Mouse (Mus musculus) large intestine, adult 2 months (tissue): Measurements from ENCODE around the gene Rc3h1. TPM values are rescaled to one million over a fixed set of nuclear protein-coding genes. Genes with fewer than 3 reads are reported as not detected.
"Not testable (repeated sequence)": the region's sequence is repeated elsewhere in the genome, so short reads cannot be mapped to it uniquely, and the experiment has no call there.

Source experiments
- DNase-seq: peaks from one replicate; pipeline ENCODE4 v3.0.0-alpha.2; 2012; ENCODE audit warnings: low read depth, low spot score
- WGBS: fragments of 180-500 bp; shearing (Covaris S2); methylation state at CpG from one replicate; pipeline ENCODE4 v1.1.7; 2018; 5-methylcytosine and 5-hydroxymethylcytosine counted together
- polyA plus RNA-seq: library from polyadenylated mRNA; depleted of rRNA; stranded (reverse); fragments of >200 nt; gene quantifications from 2 replicates; pipeline ENCODE4 v1.2.3, GENCODE M21; 2012

Rc3h1 gene
- polyA plus RNA-seq, 1 experiment, result 6.3 TPM

DNA sequence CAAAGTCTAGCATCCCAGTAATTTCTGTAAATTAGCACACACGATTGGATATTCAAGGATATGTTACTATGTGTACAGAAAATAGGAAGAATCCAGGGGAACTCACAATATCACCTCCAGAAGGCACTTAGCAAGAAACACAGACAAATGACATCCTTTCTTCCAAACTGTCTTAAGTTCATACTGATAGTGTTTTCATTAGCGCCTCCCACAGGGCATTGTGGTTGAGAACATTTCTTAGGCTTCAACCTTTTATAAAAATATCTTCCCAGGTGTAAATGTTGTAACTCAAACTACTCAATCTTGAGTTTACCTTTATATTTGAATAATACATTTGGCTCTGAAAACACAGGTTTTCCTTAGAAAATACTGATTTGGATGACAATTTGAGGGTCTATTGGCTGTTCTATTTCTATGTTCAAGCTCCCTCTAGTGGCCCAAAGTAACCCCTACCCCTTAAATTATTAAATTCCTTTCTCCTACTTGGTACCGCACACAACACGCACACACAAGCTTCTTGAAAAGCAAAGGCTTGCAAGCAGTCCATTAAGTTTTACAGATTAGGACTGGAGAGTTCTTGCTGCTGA is 27.8 kb downstream of the Rc3h1 start:
- no peak for DNase-seq
- 74% methylated on average over 4 of the region's 4 CpGs for WGBS

DNA sequence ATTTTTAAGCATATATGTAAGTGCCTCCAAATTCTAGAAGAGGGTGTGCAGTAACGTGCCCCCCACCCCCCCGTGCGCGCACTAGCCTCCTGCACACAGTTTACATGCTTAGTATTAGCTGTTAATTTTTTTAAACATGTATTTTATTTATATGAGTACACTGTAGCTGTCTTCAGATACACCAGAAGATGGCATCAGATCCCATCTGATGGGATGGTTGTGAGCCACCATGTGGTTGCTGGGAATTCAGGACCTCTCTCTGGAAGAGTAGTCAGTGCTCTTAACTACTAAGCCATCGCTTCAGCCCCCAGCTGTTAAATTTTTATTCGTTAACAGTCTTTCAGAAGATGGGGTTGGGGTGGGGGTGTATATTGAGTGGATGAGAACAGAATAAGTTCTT is 29.3 kb downstream of the Rc3h1 start:
- no peak for DNase-seq
- 86% methylated on average over 6 of the region's 6 CpGs for WGBS

DNA sequence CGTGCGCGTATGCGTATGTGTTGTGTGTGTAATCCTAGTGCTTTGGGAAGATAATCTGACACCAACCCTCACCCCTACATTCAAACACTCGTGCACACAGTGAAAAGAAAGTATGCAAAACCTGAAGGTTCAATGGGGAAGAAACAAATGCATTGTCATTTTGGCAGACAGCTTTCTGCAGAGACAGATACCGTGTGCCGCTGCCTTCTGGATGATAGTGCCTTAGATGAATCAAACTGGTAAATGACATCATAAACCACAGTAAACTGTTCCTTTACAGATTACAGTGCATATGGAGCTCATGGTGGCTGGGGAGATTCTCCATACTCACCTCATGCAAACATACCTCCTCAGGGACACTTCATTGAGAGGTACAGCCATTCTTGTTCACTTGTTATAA is 57.0 kb downstream of the Rc3h1 start:
- 92% methylated on average over 7 of the region's 7 CpGs for WGBS

DNA sequence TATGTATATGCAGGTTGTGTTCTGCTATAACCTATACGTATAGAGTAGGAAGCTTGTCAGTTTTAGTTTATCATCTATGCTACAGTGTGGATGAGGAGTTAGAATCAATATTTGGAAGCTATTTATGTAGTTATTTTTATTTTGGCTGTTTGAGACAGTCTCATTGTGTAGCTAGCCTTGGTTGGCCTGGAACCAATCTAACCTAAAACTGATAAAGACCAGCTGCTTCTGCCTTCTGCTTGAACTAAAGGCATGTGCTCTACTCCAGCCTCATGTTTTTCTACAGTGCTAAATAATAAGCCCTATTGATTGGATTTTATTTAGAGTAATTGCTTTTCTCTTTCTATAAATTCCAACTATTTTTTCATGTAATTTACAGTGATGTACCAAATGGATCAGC is 61.0 kb downstream of the Rc3h1 start:
- 71% methylated on average over 1 of the region's 1 CpGs for WGBS
- no peak for DNase-seq

More for the DNA sequence above, 57.0 kb downstream of the Rc3h1 start:
- DNase-seq, result no peak

DNA sequence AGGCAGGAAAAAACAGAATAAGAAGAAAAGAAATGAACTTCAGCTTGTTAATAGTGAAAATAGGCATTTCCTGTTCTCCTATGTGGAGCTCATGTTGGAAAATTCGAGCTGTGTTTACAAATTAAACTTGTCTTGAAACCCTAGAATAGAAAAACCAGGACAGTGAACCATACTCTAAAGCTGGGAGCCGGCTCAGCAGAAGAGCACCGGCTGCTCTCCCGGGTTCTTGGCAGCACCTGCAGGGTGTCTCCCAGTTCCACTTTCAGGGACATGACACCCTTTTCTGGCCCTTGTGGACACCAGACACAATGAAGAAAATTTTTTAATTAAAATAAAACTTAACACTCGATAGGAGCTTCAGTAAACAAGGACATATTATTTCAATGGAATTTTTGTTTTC is 62.4 kb downstream of the Rc3h1 start:
- WGBS, result 64% methylated on average over 5 of the region's 5 CpGs
- no peak for DNase-seq

DNA sequence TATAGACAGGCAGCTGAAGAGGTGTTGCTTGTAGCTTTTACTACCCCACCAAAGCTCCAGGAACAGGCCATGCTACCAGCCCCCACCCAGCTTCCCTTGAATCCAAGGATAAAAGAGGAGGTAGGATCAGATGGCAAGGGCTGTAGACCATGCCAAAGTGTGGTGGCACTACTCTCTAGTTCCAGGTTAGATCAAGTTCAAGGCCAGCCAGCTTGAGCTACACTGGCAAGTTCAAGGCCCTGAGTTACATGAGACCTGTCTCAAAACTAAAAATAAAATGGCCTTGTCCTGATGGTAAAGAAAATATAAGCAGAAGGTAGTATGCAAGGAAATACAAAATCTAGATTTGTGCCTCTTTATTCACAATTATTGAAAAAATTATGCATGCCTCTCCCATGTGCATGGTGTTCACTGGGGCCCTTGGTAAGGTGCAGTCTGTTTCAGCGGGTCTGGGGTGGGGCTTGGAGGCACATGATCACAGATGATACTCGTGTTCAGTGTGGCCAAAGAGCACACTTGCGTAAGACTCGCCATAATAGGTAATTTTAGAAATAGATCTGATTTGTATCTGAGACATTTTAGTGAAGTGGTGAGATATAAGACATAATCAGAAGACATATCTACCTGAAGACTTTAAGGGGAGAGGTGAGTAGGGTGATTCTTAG is 72.0 kb downstream of the Rc3h1 start, which contains the start of gene Serpinc1:
TSS of gene Serpinc1 (plus strand) at position 515 of the 665 bp plus-strand sequence.
- DNase-seq, result no peak
- WGBS, result 68% methylated on average over 4 of the region's 4 CpGs

DNA sequence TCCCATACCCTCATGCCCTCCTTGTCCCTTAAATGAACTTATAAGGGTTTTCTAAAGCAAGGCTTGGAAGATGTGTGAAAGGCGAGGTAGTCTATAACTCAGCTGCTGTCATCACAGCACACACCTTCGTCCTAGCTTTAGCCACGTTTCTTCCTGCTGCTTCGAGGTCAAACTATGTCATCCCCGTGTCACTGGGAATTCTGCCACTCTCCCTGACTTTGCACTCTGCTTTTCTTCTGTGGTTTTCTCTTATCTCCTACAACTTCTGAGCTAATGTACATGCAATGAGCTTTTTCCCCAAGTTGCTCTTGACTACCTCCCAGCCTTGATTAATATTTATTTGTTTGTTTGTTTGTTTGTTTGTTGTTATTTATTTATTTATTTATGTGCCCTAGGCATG is 73.8 kb downstream of the Rc3h1 start:
- no peak for DNase-seq
- WGBS, result 51% methylated on average over 5 of the region's 5 CpGs

DNA sequence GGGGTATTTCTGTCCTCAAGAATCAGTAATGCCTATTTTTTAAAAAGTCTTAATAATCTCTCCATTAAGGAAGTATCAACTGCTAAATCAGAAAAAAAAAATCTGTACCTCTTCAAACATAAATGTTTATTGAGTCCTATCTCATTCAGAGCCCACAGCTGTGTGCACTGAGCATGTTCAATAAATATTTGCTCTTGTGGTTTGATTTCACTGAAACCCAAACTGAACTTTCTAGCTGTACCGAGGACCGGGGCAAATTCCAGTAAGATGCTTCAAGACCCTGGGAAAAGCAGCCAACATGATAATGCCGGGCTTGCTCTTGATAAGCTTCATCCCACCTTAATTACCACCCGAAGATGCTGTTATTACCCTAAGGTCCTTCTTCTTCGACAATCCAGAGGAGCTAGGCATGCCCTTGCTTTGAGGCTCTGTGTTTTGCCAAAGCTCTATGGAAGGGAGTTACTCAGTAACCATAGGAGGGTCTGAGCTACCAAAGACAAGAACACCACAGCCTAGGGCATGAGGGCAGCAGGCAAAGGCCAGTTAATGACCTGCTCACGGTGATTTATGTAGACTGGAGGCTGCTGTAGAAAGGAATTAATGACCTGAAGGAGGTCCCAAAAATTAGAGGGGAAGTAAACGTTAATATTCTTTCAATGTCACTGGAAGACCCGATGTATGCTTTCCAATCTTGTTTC is 74.5 kb downstream of the Rc3h1 start:
- DNase-seq, result no peak
- 26% methylated on average over 8 of the region's 8 CpGs for WGBS

DNA sequence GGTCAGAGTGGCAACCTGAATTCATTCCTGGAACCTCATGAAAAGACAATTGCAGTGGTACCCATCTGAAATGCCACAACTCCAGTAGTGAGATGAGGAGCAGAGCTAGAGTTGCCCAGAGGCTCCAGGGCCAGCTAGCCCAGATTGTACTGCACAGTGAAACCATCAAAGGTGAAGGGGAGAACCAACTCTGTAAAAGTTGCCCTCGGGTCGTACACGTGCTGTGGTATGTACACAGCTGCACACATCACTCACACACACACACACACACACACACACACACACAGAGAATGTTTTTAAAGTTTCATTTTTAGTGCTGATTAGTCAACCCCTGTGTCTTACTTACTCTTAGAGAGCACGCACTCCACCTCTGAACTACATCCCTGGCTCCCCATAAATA is 75.1 kb downstream of the Rc3h1 start:
- WGBS, result 68% methylated on average over 4 of the region's 4 CpGs
- DNase-seq, result no peak

DNA sequence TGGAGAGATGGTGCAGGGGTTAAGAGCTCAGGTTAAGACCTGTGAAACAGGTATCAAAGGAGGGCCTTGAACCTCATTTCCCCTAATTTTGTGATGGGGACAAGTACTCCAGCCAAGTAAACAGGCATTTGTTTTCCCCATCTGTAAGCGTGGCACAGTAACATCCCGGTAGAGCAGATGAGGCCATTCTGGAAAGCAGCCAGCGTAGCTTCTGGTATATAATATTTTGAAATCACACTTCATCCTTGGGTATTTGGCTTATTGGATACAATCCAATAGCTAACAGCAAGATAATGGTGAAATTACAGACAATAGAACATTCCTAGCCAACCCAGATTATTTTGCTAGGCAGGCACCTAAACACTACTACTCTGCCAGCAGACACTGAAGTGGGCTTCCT is 76.7 kb downstream of the Rc3h1 start:
- WGBS, result 35% methylated on average over 3 of the region's 3 CpGs
- no peak for DNase-seq

DNA sequence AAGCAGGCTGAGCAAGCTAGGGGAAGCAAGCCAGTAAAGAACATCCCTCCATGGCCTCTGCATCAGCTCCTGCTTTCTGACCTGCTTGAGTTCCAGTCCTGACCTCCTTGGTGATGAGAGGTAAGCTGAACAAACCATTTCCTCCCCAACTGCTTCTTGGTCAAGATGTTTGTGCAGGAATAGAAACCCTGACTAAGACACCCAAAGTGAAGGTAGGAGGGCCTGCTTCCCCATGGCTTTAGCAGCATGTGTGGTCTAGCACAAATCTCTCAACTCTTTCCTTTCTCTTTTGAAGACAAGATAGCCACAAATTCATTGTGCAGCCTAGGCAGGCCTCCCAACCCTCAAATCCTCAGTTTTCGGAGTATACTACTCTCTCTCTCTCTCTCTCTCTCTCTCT is 78.5 kb downstream of the Rc3h1 start:
- WGBS, result 71% methylated on average over 1 of the region's 1 CpGs
- DNase-seq, result not testable (repeated sequence)

DNA sequence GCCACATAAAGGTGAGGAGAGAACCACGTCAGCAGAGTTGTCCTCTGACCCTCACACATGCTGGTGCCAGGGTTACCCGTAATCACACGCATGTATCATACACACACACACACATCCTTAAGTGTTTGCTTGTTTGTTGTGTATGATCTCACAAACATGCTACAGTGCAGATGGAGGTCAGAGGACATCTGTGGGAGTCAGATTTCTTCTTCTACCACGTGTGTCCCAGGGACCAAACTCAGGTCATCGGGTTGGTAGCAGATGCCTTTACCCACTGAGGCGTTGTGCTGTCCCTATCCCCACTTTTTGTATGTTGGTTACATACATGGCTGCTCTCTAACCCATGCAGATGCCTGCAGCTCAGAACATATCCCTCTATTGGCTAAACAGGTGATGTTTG is 79.3 kb downstream of the Rc3h1 start:
- WGBS, result 89% methylated on average over 6 of the region's 6 CpGs
- DNase-seq, result no peak

DNA sequence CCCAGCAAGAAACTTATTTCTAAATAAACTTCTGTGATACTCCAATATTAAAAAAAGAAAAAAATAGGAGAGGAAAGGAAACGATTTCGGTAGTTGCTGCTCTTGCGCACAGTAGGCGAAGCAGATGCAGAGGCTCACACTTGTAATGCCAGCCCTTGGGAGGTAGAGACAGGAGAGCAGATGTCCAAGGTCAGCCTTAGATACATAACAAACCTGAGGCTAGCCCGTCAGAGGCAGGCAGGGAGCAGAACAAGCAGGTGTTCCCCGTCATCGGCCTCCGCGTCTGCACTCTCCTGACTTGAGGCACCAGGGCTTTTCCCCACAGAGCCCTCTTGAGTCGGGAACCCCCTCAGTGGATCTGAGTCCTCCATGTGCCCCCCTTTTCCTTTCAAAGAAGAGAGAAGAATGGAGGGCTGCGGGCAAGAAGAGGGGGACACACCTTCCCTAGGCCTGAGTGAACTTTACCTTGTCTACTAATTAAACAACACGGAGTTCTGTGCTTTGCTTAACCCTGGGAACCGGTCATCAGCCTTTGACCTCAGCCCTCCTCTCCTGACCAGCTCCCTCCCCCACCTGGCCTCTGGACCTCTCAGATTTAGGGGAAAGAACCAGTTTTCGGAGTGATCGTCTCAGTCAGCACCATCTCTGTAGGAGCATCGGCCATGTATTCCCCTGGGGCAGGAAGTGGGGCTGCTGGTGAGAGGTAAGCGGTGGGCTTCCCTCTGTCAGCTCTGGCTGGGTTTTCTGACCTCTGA is 80.8 kb downstream of the Rc3h1 start:
- WGBS, result 76% methylated on average over 17 of the region's 17 CpGs
- DNase-seq, result no peak

DNA sequence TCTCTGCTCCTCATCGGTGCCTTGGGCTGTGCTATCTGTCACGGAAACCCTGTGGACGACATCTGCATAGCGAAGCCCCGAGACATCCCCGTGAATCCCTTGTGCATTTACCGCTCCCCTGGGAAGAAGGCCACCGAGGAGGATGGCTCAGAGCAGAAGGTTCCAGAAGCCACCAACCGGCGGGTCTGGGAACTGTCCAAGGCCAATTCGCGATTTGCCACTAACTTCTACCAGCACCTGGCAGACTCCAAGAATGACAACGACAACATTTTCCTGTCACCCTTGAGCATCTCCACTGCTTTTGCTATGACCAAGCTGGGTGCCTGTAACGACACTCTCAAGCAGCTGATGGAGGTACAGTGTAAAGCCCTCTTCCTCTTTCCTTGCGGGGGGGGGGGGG is 83.2 kb downstream of the Rc3h1 start:
- 84% methylated on average over 15 of the region's 15 CpGs for WGBS
- DNase-seq, result no peak

DNA sequence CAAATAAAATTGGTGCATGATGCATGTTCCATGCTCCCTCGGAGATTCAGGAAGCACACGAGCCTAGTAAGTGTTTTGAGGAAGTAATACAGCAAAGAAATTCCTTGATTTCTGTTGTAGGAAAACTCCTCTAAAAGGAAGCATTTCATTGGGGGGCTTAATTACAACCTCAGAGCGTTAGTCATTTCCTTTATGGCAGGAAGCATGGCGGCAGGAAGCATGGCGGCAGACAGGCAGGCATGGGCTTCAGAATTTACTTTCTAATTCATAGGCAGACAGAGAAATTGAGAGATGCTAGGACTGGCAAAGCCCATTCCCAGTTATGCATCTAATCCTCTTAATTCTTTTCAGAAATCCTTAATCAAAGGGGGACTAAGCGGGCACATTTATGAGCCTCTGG is 87.6 kb downstream of the Rc3h1 start:
- WGBS, result 85% methylated on average over 6 of the region's 6 CpGs
- DNase-seq, result no peak

DNA sequence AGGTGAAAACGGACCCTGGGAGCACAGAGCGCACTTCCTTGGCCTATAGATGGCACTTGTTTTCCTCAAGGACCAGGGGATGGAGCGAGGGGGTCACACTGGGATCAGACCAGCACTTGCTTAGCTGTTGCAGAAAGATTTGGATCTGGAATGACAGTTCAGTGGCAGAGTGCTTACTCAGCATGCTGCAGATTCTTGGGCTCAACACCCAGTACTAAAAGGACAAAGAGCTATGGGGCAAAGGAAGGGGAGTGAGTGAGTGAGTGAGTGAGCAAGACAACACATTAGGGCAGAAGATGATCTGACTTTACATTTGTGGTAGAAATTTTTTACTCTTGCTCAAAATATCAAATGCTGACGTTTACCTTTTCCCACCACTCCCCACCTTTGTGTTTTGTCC is 98.7 kb downstream of the Rc3h1 start:
- 88% methylated on average over 4 of the region's 4 CpGs for WGBS
- no peak for DNase-seq

DNA sequence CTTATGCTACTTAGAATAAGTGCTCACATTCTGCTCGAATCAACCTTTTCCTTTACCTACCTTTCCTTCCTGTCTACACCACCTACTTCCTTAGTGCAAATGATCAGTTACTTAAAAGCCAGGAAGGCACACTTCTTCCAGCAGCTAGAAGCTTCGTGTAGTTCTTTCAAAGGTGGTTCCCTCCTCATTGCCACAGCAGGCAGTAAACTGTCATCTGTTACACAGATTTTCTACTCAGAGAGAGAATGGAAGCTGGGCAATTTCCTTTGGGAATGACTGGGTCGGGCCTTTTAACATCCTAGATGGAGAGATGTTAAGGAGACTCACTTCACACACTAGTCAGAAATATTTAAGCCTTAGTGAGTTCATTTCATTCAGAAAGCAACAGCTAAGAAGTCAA is 99.3 kb downstream of the Rc3h1 start:
- WGBS, result 75% methylated on average over 3 of the region's 3 CpGs
- DNase-seq, result no peak

DNA sequence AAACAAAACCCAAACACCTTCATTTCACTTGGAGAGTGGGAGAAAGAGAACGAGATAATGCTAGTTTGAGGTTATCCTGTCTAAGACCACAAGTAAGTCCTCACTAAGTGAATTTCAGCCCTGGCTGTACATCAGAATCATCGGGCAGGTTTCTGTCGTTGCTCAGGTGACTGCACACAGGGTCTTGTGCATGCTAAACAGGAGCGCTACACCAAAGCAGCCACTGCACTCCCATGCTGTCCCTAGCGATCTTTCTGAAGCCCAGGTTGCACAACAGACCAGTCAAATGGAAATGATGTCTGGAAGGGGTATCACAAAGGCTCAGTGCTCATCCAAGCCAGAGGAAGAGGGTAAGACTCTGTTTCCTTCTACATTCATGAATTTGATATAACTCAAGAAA is 100.3 kb downstream of the Rc3h1 start:
- 92% methylated on average over 5 of the region's 5 CpGs for WGBS
- no peak for DNase-seq

DNA sequence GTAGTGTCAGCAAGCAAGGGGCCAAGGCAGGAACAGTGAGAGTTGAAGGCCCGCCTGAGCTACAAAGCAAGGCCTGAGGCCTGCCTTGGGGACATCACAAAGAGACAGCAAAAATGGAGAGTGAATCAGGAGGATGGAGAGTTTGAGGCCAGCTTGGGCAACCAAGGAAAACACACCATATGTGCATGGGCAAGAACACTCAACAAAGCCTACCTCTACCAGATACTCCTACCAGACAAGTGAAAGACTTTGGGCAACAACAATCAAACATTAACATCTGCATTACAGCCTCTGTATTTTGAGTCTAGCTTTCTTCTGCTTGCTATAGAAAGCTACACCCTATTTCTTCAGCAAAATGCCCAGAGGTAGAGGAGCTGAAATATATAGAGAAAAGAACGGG is 101.8 kb downstream of the Rc3h1 start:
- no peak for DNase-seq
- 96% methylated on average over 2 of the region's 2 CpGs for WGBS

DNA sequence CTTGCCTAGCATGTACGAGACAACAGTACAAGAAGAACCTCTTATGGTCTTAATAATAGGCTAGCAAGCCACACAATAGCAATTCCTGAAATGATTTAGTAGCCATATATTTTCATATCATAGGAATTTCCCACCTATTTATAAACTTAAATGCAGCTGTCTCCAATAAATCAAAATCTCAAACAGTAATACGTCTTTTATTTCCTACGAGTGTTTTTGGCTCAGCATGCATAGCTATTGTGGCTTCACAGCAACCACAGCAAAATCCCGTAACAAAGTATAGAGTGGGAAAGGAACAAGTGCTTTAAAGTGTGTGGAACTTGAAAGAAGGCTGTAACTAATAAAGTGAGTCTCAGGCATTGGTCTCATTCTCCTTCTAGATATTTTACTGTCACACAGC is 104.2 kb downstream of the Rc3h1 start:
- 81% methylated on average over 4 of the region's 4 CpGs for WGBS
- no peak for DNase-seq
